Mouse (Mus musculus): ENCODE results near the gene Gm49318. TPM values are rescaled to one million over a fixed set of nuclear protein-coding genes. Genes with fewer than 3 reads are reported as not detected.

Gm49318 gene
- polyA plus RNA-seq, 1 experiment from 2014 or later = not detected

GRCm38 (mm10) chr9:22057031-22057517 lies 14.0 kb downstream of the Gm49318 start:
- no peak overlapping the region for H3K9ac ChIP-seq (ENCODE audit: low read depth, low read length)
- 91% methylated on average over 9 of the region's 9 CpGs for WGBS
- H3K9me3 ChIP-seq (ENCODE audit: control insufficient read depth, low read length) = no peaks in the 10 kb centered on the region
- no peak for ATAC-seq
- no peak overlapping the region for H3K4me3 ChIP-seq (ENCODE audit: low read length)
- H3K36me3 ChIP-seq (ENCODE audit: control insufficient read depth, insufficient read depth, low read length) = peaks cover 24% of the 10 kb centered on the region
- no peak overlapping the region for H3K4me2 ChIP-seq (ENCODE audit: low read depth, low read length)
- no peak overlapping the region for H3K27ac ChIP-seq (ENCODE audit: low read length)
- peaks cover 8% of the 10 kb centered on the region; the same call in 1 of the 2 replicates for H3K4me1 ChIP-seq (ENCODE audit: control insufficient read depth, insufficient read depth, low read length)
- peaks cover 23% of the 10 kb centered on the region for H3K27me3 ChIP-seq (replicated peaks; ENCODE audit: control insufficient read depth, insufficient read depth, low read length)

GRCm38 (mm10) chr9:22056303-22056910 lies 14.7 kb downstream of the Gm49318 start:
- 73% methylated on average over 9 of the region's 9 CpGs for WGBS
- no peak overlapping the region for H3K9ac ChIP-seq (ENCODE audit: low read depth, low read length)
- peaks cover 20% of the 10 kb centered on the region for H3K36me3 ChIP-seq (ENCODE audit: control insufficient read depth, insufficient read depth, low read length)
- H3K4me3 ChIP-seq (ENCODE audit: low read length) = no peak overlapping the region
- peaks cover 13% of the 10 kb centered on the region for H3K4me1 ChIP-seq (ENCODE audit: control insufficient read depth, insufficient read depth, low read length)
- no peaks in the 10 kb centered on the region for H3K9me3 ChIP-seq (ENCODE audit: control insufficient read depth, low read length)
- H3K4me2 ChIP-seq (ENCODE audit: low read depth, low read length) = no peak overlapping the region
- H3K27me3 ChIP-seq (replicated peaks; ENCODE audit: control insufficient read depth, insufficient read depth, low read length) = peaks cover 29% of the 10 kb centered on the region
- ATAC-seq = no peak
- no peak overlapping the region for H3K27ac ChIP-seq (ENCODE audit: low read length)

GRCm38 (mm10) chr9:22055713-22056112 lies 15.3 kb downstream of the Gm49318 start:
- Histone ChIP-seq H3K9me3 (ENCODE audit: control insufficient read depth, low read length) (no peaks in the 10 kb centered on the region), H3K27ac (ENCODE audit: low read length) (no peak overlapping the region), H3K4me1 (ENCODE audit: control insufficient read depth, insufficient read depth, low read length) (peaks cover 20% of the 10 kb centered on the region), H3K4me2 (ENCODE audit: low read depth, low read length) (no peak overlapping the region), H3K9ac (ENCODE audit: low read depth, low read length) (no peak overlapping the region), H3K36me3 (ENCODE audit: control insufficient read depth, insufficient read depth, low read length) (peaks cover 19% of the 10 kb centered on the region), H3K27me3 (replicated peaks; ENCODE audit: control insufficient read depth, insufficient read depth, low read length) (peaks cover 36% of the 10 kb centered on the region), H3K4me3 (ENCODE audit: low read length) (no peak overlapping the region)
- no peak for ATAC-seq
- 24% methylated on average over 29 of the region's 29 CpGs for WGBS

- peaks cover 23% of the 10 kb centered on the region for H3K4me1 ChIP-seq (ENCODE audit: control insufficient read depth, insufficient read depth, low read length)
- peaks cover 42% of the 10 kb centered on the region for H3K27me3 ChIP-seq (replicated peaks; ENCODE audit: control insufficient read depth, insufficient read depth, low read length)
- peaks cover 16% of the 10 kb centered on the region for H3K36me3 ChIP-seq (ENCODE audit: control insufficient read depth, insufficient read depth, low read length)
- peak overlapping the region; percentile 25 for H3K4me3 ChIP-seq (ENCODE audit: low read length)
- WGBS = 3% methylated on average over 32 of the region's 32 CpGs
- H3K9me3 ChIP-seq (ENCODE audit: control insufficient read depth, low read length) = no peaks in the 10 kb centered on the region
- H3K9ac ChIP-seq (ENCODE audit: low read depth, low read length) = no peak overlapping the region; the same call in 1 of the 2 replicates
- peak; percentile 57 for ATAC-seq
- H3K27ac ChIP-seq (ENCODE audit: low read length) = no peak overlapping the region
- peak overlapping the region; percentile 49 for H3K4me2 ChIP-seq (ENCODE audit: low read depth, low read length)
Measured at GRCm38 (mm10) chr9:22054411-22055076, 16.5 kb downstream of the Gm49318 start.

- Histone ChIP-seq H3K27ac (ENCODE audit: low read length) (no peak overlapping the region), H3K36me3 (ENCODE audit: control insufficient read depth, insufficient read depth, low read length) (peaks cover 11% of the 10 kb centered on the region; the same call in 1 of the 2 replicates), H3K4me1 (ENCODE audit: control insufficient read depth, insufficient read depth, low read length) (peaks cover 23% of the 10 kb centered on the region), H3K4me3 (ENCODE audit: low read length) (no peak overlapping the region), H3K9me3 (ENCODE audit: control insufficient read depth, low read length) (no peaks in the 10 kb centered on the region), H3K27me3 (replicated peaks; ENCODE audit: control insufficient read depth, insufficient read depth, low read length) (peaks cover 42% of the 10 kb centered on the region), H3K9ac (ENCODE audit: low read depth, low read length) (no peak overlapping the region), H3K4me2 (ENCODE audit: low read depth, low read length) (no peak overlapping the region)
- WGBS = 19% methylated on average over 7 of the region's 7 CpGs
- no peak for ATAC-seq
Measured at GRCm38 (mm10) chr9:22053657-22054056, 17.4 kb downstream of the Gm49318 start.

- no peak for ATAC-seq
- Histone ChIP-seq H3K27ac (ENCODE audit: low read length) (no peak within 1 kb of the TSS), H3K4me3 (ENCODE audit: low read length) (peak within 1 kb of the TSS; percentile 45), H3K4me2 (ENCODE audit: low read depth, low read length) (peak within 1 kb of the TSS; percentile 77), H3K9ac (ENCODE audit: low read depth, low read length) (peak within 1 kb of the TSS; percentile 57), H3K4me1 (ENCODE audit: control insufficient read depth, insufficient read depth, low read length) (peaks cover 23% of the 10 kb centered on the region), H3K9me3 (ENCODE audit: control insufficient read depth, low read length) (no peaks in the 10 kb centered on the region), H3K36me3 (ENCODE audit: control insufficient read depth, insufficient read depth, low read length) (no peaks in the 10 kb centered on the region), H3K27me3 (replicated peaks; ENCODE audit: control insufficient read depth, insufficient read depth, low read length) (peaks cover 42% of the 10 kb centered on the region)
- 2% methylated on average over 27 of the region's 28 CpGs for WGBS
Measured at GRCm38 (mm10) chr9:22051958-22052254, 19.2 kb downstream of the Gm49318 start, which contains the start of gene Elavl3. Gene Elavl3 (minus strand): TSS chr9:22052023.

- H3K4me1 ChIP-seq (ENCODE audit: control insufficient read depth, insufficient read depth, low read length) = peaks cover 23% of the 10 kb centered on the region
- 2% methylated on average over 66 of the region's 67 CpGs for WGBS
- peak overlapping the region; percentile 77 for H3K4me2 ChIP-seq (ENCODE audit: low read depth, low read length)
- H3K27ac ChIP-seq (ENCODE audit: low read length) = no peak overlapping the region
- no peaks in the 10 kb centered on the region for H3K9me3 ChIP-seq (ENCODE audit: control insufficient read depth, low read length)
- ATAC-seq = 0 out of 2 replicates have a peak, but pooled peaks have one; percentile 2
- H3K36me3 ChIP-seq (ENCODE audit: control insufficient read depth, insufficient read depth, low read length) = no peaks in the 10 kb centered on the region
- H3K9ac ChIP-seq (ENCODE audit: low read depth, low read length) = peak overlapping the region; percentile 57
- peaks cover 42% of the 10 kb centered on the region for H3K27me3 ChIP-seq (replicated peaks; ENCODE audit: control insufficient read depth, insufficient read depth, low read length)
- peak overlapping the region; percentile 45 for H3K4me3 ChIP-seq (ENCODE audit: low read length)
Measured at GRCm38 (mm10) chr9:22051161-22051957, 19.7 kb downstream of the Gm49318 start.

GRCm38 (mm10) chr9:22050351-22050889 lies 20.6 kb downstream of the Gm49318 start:
- 1% methylated on average over 43 of the region's 43 CpGs for WGBS
- Histone ChIP-seq H3K4me1 (ENCODE audit: control insufficient read depth, insufficient read depth, low read length) (peaks cover 23% of the 10 kb centered on the region), H3K9me3 (ENCODE audit: control insufficient read depth, low read length) (no peaks in the 10 kb centered on the region), H3K27me3 (replicated peaks; ENCODE audit: control insufficient read depth, insufficient read depth, low read length) (peaks cover 42% of the 10 kb centered on the region), H3K4me3 (ENCODE audit: low read length) (peak overlapping the region; percentile 45), H3K27ac (ENCODE audit: low read length) (no peak overlapping the region), H3K9ac (ENCODE audit: low read depth, low read length) (peak overlapping the region; percentile 57; the same call in 1 of the 2 replicates), H3K4me2 (ENCODE audit: low read depth, low read length) (peak overlapping the region; percentile 77), H3K36me3 (ENCODE audit: control insufficient read depth, insufficient read depth, low read length) (no peaks in the 10 kb centered on the region)
- peak; percentile 73 for ATAC-seq
